Mouse (Mus musculus) lung, postnatal 0 days (tissue): ENCODE data around the gene Cep63. TPM values are rescaled to one million over a fixed set of nuclear protein-coding genes. Genes with fewer than 3 reads are reported as not detected.

ENCODE experiments used
- ATAC-seq: fragments of 200-750 bp; cut with Nextera tagmentation; 2 replicates; pipeline ENCODE4 v1.8.0; 2017; ENCODE audit warnings: moderate library complexity
- DNase-seq: peaks from one replicate; pipeline ENCODE4 v3.0.0-alpha.2; 2016; ENCODE audit warnings: low spot score
- H3K27ac ChIP-seq: fragments of 300-500 bp; sonication (generic); 2 replicates; pipeline ENCODE4 v1.5.1; 2014; ENCODE audit warnings: antibody characterized with exemption, mild to moderate bottlenecking, low read length, mixed read lengths
- H3K27me3 ChIP-seq: fragments of 300-500 bp; sonication (generic); replicated peaks from 2 replicates; pipeline ENCODE4 v1.6.1; 2014; ENCODE audit warnings: low read length, mixed read lengths; ENCODE audit not compliant: insufficient read depth
- H3K36me3 ChIP-seq: fragments of 300-500 bp; sonication (generic); 2 replicates; pipeline ENCODE4 v1.6.1; 2014; ENCODE audit warnings: low read length, mixed read lengths; ENCODE audit not compliant: insufficient read depth
- H3K4me1 ChIP-seq: fragments of 300-500 bp; sonication (generic); 2 replicates; pipeline ENCODE4 v1.6.1; 2014; ENCODE audit warnings: antibody characterized with exemption, low read depth, low read length, mixed read lengths; ENCODE audit not compliant: insufficient read depth
- H3K4me2 ChIP-seq: fragments of 300-500 bp; sonication (generic); replicated peaks from 2 replicates; pipeline ENCODE4 v1.6.1; 2014; ENCODE audit warnings: low read depth, mild to moderate bottlenecking, low read length, moderate library complexity, mixed read lengths
- H3K4me3 ChIP-seq: fragments of 300-500 bp; sonication (generic); 2 replicates; pipeline ENCODE4 v1.5.1; 2014; ENCODE audit warnings: low read depth, low read length
- H3K9ac ChIP-seq: fragments of 300-500 bp; sonication (generic); replicated peaks from 2 replicates; pipeline ENCODE4 v1.6.1; 2014; ENCODE audit warnings: low read depth, mild to moderate bottlenecking
- H3K9me3 ChIP-seq: fragments of 300-500 bp; sonication (generic); 2 replicates; pipeline ENCODE4 v1.6.1; 2016; ENCODE audit warnings: low read length, mixed read lengths
- CTCF ChIP-seq: IDR thresholded peaks from 2 replicates; pipeline ENCODE4 v1.5.1; 2016; ENCODE audit warnings: antibody characterized with exemption, mild to moderate bottlenecking
- EP300 ChIP-seq: IDR thresholded peaks from 2 replicates; pipeline ENCODE4 v1.6.1; 2016; ENCODE audit warnings: antibody characterized with exemption, mild to moderate bottlenecking, control low read depth
- WGBS: fragments of 180-500 bp; shearing (Covaris S2); extraction: QIAGEN DNeasy Blood & Tissue Kit; methylation state at CpG from one replicate; pipeline ENCODE4 v1.1.7; 2014; 5-methylcytosine and 5-hydroxymethylcytosine counted together
- polyA plus RNA-seq: library from polyadenylated mRNA; unstranded; fragments of >200 nt; fragmentation: Nextera tagmentation; extraction: Ambion mirVana; gene quantifications from 2 replicates; pipeline ENCODE4 v1.2.1, GENCODE M21; 2015

The Cep63 gene
- polyA plus RNA-seq, 1 experiment from 2014 or later = 35.3 TPM

GRCm38 (mm10) chr9:102643071-102643485 is 16.7 kb upstream of the Cep63 start:
- Histone ChIP-seq H3K9me3 (no peaks in the 10 kb centered on the region), H3K9ac (no peak overlapping the region), H3K4me3 (no peak overlapping the region), H3K36me3 (no peaks in the 10 kb centered on the region), H3K27ac (peak overlapping the region; percentile 87), H3K27me3 (no peaks in the 10 kb centered on the region), H3K4me1 (peaks cover 14% of the 10 kb centered on the region), H3K4me2 (no peak overlapping the region)
- ATAC-seq (peak; percentile 33), DNase-seq (peak; percentile 33)
- TF ChIP-seq CTCF (no peak), EP300 (no peak; the same call in 1 of the 2 replicates)
- 13% methylated on average over 8 of the region's 8 CpGs for WGBS

DNA sequence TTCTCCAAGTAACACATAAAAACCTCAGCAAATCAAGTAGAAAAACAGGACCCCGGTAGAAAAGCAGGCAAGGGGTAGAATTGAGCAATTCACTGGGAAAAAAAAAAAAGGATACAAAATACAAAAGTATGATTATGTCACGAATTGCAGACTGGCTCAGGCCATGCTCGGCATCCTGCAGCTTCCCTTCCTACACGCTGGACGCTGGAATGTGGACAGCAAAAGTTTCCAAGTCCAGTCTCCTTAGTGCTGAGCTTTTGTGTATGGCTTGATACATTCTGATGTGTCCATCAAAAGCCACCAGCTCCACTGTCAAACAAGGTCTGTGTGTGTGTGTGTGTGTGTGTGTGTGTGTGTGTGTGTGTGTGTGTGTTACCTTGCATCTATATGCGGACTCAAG is 15.2 kb upstream of the Cep63 start:
- H3K4me3 ChIP-seq = no peak overlapping the region
- no peak for TF ChIP-seq EP300
- TF ChIP-seq CTCF = no peak
- ATAC-seq (no peak), DNase-seq (peak; percentile 57)
- no peak overlapping the region for H3K4me2 ChIP-seq
- H3K27ac ChIP-seq = no peak overlapping the region
- no peaks in the 10 kb centered on the region for H3K9me3 ChIP-seq
- no peaks in the 10 kb centered on the region for H3K27me3 ChIP-seq
- WGBS = 52% methylated on average over 6 of the region's 6 CpGs
- H3K4me1 ChIP-seq = peaks cover 21% of the 10 kb centered on the region
- no peaks in the 10 kb centered on the region for H3K36me3 ChIP-seq
- no peak overlapping the region for H3K9ac ChIP-seq

GRCm38 (mm10) chr9:102639510-102639909 is 13.2 kb upstream of the Cep63 start:
- 50% methylated on average over 8 of the region's 8 CpGs for WGBS
- peaks cover 17% of the 10 kb centered on the region for H3K4me1 ChIP-seq
- TF ChIP-seq EP300 (no peak), CTCF (no peak)

DNA sequence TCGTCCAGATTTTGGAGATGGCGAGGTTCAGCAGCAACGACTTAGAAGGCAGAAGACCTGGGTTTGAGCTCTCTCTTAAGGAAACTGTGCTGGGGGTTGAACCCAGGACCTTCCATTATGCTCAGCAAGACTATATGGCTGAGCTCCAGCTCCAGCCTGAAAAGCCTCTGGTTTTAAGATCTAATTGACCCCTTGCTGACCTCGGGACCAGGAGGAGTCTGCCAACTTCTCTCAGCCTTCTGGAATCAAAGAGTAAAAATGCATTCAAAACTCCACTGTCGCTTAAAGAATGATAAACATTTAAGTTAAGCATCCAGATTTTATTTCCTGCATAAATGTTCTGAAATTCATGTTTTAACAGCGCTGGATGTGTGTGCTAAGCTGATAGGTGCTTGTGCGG is 12.6 kb upstream of the Cep63 start:
- TF ChIP-seq EP300 (no peak), CTCF (no peak)
- no peak overlapping the region for H3K4me2 ChIP-seq
- H3K9me3 ChIP-seq = no peaks in the 10 kb centered on the region
- H3K27me3 ChIP-seq = no peaks in the 10 kb centered on the region
- no peaks in the 10 kb centered on the region for H3K36me3 ChIP-seq
- H3K27ac ChIP-seq = peak overlapping the region; percentile 17; the same call in 1 of the 2 replicates
- no peak overlapping the region for H3K9ac ChIP-seq
- H3K4me3 ChIP-seq = no peak overlapping the region
- peak; percentile 39 for DNase-seq
- H3K4me1 ChIP-seq = peaks cover 12% of the 10 kb centered on the region; the same call in 1 of the 2 replicates
- no peak for ATAC-seq
- WGBS = 27% methylated on average over 7 of the region's 7 CpGs

More at GRCm38 (mm10) chr9:102639510-102639909, 13.2 kb upstream of the Cep63 start:
- ATAC-seq = no peak
- Histone ChIP-seq H3K9ac (no peak overlapping the region), H3K4me3 (no peak overlapping the region), H3K27me3 (no peaks in the 10 kb centered on the region), H3K4me2 (no peak overlapping the region), H3K9me3 (no peaks in the 10 kb centered on the region), H3K27ac (no peak overlapping the region), H3K36me3 (no peaks in the 10 kb centered on the region)
- no peak for DNase-seq

- no peaks in the 10 kb centered on the region for H3K9me3 ChIP-seq
- TF ChIP-seq CTCF = no peak
- 0 out of 2 replicates have a peak, but pooled peaks have one; percentile 18 for TF ChIP-seq EP300
- no peak overlapping the region for H3K9ac ChIP-seq
- peak; percentile 54 for ATAC-seq
- no peak overlapping the region for H3K4me3 ChIP-seq
- H3K27me3 ChIP-seq = no peaks in the 10 kb centered on the region
- no peak overlapping the region for H3K27ac ChIP-seq
- H3K36me3 ChIP-seq = no peaks in the 10 kb centered on the region; the same call in 1 of the 2 replicates
- DNase-seq = peak; percentile 68
- H3K4me1 ChIP-seq = peaks cover 6% of the 10 kb centered on the region; the same call in 1 of the 2 replicates
- H3K4me2 ChIP-seq = no peak overlapping the region
- 26% methylated on average over 4 of the region's 4 CpGs for WGBS
Measured at GRCm38 (mm10) chr9:102637115-102637514, 10.8 kb upstream of the Cep63 start.

DNA sequence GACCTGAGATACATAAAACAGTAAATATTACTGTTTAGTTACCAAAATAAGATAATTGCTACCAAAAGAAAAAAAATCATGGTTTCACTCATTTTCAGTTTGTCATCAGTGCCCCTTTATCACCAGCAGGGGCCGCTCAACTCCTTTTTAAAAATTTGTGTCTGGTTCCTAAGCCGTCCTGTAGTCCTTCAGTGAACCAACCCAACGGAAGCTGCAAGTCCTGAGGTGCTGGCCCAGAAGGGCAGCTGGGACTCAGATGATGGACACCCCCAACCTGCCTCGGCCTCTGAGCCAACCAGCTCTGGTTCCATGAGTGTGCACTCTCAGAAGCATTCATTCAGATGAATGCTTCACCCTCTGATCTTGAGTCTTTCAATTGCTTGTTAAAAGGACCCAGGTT is 10.2 kb upstream of the Cep63 start:
- ATAC-seq (peak; percentile 37), DNase-seq (peak; percentile 87)
- Histone ChIP-seq H3K36me3 (no peaks in the 10 kb centered on the region; the same call in 1 of the 2 replicates), H3K4me1 (peaks cover 6% of the 10 kb centered on the region; the same call in 1 of the 2 replicates), H3K4me2 (no peak overlapping the region), H3K27ac (no peak overlapping the region), H3K27me3 (no peaks in the 10 kb centered on the region), H3K9ac (no peak overlapping the region), H3K4me3 (no peak overlapping the region), H3K9me3 (no peaks in the 10 kb centered on the region)
- 6% methylated on average over 4 of the region's 4 CpGs for WGBS
- peak; percentile 53; the same call in 1 of the 2 replicates for TF ChIP-seq EP300
- TF ChIP-seq CTCF = peak; percentile 81

DNA sequence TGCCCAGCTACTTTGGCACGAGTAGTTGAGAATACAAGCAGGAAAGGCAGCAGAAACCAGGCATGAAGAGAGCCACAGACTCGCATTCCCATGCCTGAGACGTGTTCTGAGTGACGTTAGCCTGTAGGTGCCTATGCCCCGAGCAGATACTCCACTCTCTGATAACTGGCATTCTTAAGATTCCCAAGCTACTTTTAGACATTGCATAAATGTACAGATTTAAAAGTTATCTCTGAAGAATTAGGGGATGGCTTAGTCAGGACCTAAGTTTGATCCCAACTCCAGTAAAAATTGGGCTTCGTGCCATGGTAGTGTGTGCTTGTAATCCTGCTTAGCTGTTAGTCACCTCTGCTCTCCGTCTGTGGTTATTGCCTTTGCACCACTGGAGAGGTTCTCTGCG is 8.1 kb upstream of the Cep63 start:
- Histone ChIP-seq H3K4me2 (no peak overlapping the region), H3K27ac (no peak overlapping the region)
- 64% methylated on average over 8 of the region's 8 CpGs for WGBS

More for the DNA sequence above, 8.1 kb upstream of the Cep63 start:
- Histone ChIP-seq H3K36me3 (no peaks in the 10 kb centered on the region; the same call in 1 of the 2 replicates), H3K27me3 (no peaks in the 10 kb centered on the region), H3K9me3 (no peaks in the 10 kb centered on the region), H3K4me3 (no peak overlapping the region), H3K9ac (no peak overlapping the region), H3K4me1 (peaks cover 6% of the 10 kb centered on the region; the same call in 1 of the 2 replicates)
- ATAC-seq (peak; percentile 40), DNase-seq (peak; percentile 55)
- TF ChIP-seq CTCF (no peak), EP300 (peak; percentile 92)
